Mouse (Mus musculus): ENCODE data around the gene Opcml.

The Opcml gene

DNA sequence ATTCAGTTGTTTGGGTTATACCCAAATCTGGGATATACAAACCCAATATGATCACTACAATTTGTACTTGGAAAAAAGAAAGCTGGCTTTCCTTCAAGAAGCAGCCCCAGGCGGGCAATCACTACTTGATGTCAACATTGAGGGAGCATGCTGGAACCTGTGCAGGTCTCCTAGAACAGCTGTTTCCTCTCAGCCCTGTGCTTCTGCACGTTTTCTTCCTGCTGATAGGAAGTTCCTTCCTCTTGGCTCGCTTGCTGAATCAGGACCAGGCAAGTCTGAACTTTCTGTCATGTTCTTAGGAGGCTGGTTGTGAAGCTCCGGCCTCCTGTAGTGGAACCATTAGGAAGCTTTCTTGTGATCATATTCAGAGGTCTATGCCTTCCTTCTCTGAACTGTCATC, 746.1 kb downstream of the Opcml start:
- no peak for DNase-seq (ENCODE audit: low spot score in 2 of 2)

DNA sequence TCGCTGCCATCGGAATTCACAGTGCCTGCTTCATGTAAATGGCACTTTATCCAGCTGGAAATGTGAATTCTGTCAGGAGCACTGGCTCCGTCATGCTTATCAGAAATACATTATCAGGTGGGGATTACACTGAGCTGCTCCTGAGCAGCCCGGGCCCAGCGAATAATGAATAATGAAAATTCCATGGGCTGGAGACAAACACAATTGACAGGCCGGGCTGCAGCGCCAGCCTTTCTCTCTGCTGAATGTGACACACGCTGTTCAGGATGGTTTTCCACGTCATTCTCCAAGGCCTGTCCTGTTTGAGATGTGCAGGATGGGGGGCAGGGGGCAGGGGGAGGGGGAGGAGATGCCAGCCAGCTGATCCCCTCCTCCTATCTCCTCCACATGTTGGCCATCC, 757.6 kb downstream of the Opcml start:
- DNase-seq (ENCODE audit: low spot score in 2 of 2): no peak

DNA sequence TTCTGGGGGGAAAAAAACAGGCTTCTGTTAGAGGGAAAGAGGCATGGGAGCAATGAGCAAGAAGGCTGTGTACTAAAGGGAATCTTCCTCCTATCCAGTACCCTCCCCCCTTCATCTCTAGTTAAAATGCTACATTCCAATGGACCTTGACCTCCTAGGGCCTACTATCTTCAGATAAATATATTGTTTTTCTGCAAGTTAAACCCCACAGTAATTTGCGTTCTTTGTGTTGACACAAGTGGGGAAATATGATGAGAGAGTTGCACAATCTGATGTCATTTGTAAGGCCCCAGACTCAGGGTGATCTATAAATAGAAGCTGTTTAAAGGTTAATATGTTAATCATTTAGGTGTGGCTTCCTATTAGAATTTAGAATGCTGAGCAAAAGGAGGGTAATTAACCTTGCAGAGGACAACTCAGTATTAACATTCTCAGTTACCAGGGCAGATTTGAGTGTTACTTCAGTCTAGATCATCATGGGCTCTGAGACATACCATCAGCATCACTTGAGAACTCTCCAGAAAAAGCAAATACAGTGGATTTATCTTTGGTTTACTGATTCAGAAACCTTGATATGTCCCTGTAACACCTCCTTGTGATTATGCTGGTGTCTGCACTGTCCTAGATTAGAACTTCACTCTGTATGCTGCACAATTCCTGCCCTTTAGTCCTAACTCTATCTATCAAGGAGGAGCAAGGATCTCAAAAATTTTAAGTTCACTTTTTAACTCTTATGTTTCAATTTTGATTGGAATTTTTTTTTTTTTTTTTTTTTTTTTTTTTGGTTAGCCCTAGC, 762.0 kb downstream of the Opcml start:
- DNase-seq (ENCODE audit: low spot score in 2 of 2): no peak

DNA sequence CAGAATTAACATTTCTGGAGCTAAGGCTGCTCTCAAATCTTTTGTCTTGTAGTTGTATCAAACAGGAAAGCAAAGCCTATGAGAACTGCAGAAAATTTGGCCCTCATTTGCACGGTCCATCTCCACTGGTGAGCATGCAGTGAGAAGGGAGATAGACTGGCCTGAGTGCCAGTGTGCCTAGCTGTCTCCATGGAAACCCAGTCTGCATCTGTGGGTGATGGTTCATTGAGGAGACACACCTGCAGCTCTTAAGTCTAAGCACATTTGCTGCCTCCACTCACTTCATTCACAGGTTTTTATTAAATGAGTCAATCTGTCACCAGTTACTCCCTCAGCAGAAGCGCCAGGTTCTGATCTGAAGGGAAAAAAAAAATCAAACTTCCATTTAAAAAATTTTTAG, 768.1 kb downstream of the Opcml start:
- DNase-seq (ENCODE audit: low spot score in 2 of 2): no peak

DNA sequence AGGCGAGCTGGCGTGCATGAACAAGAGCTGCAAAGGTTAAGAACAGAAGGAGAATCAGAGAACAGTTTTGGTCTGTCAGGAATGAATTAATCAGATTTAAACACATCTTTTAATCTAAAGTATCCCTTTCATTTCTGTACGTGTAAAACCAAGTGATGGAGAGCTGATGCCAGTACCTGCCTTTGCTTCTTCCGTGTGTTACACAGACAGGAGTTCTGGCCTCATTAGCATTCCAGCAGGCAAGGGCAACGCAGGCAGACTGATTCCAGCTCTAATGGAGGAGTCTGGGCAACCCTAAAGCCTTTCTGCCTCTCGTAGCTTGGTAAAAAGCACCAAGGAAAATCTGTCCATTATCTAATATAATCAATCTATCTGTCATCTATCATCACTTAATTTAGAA, 771.2 kb downstream of the Opcml start:
- DNase-seq (ENCODE audit: low spot score in 2 of 2): no peak

DNA sequence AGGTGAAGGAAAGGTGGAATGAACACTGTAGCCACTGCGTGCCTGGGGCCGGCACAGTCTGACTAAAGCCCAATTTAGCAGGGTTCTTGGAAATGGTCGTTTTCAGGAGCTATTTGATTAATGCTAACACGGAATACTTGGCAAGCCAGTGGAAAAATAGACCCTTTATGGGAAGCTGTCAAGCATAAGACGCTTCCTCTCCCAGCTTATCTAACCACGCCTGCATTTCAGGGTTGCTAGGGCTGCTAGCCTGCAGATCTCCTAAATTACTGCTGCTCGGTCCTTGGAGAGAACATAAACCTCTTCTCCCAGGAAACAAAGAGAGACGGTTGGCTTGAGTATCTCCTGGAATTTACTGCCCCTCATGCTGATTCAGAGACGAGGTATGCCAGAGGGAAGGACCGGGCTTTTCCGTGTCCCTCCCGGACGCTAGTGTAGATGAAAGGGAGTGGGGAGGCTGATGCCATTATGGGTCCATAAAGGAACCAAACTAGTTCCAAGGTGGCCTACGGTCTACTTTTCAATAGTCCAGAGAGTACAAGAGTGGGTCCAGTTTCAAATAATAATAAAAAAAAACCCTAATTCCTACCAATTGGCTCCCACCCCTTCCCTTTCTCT, 772.6 kb downstream of the Opcml start:
- no peak for DNase-seq (ENCODE audit: low spot score in 2 of 2)

DNA sequence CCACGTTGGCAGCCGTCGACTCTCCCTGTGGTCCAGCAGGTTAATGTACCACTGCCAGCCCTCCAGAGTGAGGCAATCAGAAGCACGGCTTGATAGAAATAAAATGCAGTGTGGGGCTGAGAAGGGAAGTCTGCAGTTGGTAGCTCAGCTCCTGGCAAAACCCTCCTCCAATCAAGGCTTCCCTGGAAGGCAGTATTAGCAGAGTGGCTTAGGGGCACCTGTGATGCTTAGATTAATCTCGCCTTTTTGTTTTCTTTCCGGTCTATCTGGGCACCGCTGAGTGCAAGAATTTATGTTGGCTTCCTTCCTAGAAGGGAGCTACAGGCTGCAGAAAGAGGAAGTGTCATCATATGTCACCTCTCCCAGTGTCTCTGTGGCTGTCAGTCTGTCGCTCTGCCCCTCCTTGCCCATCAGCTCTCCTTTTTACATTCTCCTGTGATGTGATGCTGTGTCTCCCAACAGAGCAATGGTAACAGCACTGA, 778.5 kb downstream of the Opcml start:
- no peak for DNase-seq (ENCODE audit: low spot score in 2 of 2)

DNA sequence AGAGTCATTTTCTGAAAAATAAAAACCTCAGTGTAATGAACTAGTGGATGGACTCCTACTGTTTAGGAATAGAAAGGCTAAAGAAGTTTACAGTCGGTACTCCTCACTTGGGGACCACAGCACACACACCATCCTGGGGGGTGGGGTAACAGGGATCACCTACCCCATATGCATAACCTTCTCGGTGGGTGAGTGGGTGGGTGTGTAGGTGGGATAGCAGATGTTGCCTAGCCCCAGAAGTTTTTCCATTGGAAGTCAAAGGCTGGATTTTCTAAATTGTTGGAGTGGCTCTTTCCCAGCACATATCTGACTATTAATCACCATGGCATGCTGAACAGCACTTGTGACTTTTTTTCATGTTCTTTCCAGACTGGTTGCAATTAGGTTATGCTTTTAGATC, 779.2 kb downstream of the Opcml start:
- DNase-seq (ENCODE audit: low spot score in 2 of 2): no peak

DNA sequence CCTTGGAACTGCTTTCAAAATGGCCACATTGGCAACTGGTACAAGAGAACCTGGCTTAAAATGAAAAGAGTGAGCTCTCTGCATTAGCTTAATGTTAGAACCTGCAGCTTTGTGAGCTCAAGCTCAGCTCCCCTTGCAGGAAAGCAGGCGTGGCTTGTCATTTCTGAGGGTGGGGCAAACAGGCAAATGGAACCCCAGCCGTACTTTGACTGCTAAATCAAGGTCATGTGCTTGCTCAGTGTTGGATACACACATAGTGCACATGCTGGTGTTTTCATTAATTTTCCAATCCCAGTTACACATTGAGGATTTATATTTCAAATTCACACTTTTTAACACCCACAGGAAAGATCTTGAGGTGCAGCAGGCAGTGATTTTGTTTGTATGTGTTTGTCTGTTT, 781.1 kb downstream of the Opcml start:
- no peak for DNase-seq (ENCODE audit: low spot score in 2 of 2)

DNA sequence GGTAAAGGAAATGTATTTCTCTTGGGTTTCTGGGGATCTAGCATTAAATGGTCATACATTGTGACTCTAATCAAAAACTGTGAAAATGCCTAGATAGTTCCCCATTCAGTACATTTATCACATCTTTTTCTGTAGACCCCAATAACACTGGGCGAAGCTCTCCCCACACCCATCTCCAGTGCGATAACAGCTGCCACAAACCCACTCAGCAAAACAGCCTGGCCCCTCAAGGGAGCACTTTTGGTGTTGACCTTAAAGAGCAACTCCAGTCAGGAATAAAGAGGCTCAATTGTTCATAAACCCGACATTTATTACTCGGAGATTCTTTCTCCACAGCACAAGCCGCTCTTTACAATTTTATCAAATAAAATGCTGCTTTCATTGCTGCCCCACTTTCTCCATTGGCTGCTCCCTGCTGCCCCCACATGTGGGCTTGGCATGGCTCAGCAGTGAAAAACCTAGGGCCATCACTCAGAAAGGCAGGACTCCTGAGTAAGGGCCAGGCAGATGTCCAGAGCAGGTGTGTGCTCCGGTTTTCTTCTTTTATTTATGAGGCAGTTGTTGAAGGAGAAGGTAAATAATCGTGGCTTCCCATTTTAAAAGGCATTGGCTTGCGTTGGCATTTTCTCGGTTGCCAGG, 781.7 kb downstream of the Opcml start:
- no peak for DNase-seq (ENCODE audit: low spot score in 2 of 2)

DNA sequence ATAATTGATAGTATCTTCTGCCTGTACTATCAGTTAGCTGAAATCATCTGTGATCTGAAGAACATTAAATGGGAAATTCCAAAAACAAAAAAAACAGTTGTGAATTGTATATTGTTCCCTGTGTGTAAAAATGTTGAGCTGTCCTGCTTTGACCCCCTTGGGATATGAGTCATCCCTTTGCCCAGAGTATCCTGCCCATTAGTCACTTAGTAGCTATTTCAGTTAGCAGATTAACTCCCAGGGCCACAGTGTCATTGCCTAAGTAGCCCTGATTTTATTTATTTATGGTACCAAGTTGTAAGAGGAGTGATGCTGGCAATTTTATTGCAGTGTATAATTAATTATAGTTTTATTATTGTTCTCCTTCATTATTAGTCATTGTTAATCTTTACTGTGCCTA, 788.2 kb downstream of the Opcml start:
- DNase-seq (ENCODE audit: low spot score in 2 of 2): no peak

DNA sequence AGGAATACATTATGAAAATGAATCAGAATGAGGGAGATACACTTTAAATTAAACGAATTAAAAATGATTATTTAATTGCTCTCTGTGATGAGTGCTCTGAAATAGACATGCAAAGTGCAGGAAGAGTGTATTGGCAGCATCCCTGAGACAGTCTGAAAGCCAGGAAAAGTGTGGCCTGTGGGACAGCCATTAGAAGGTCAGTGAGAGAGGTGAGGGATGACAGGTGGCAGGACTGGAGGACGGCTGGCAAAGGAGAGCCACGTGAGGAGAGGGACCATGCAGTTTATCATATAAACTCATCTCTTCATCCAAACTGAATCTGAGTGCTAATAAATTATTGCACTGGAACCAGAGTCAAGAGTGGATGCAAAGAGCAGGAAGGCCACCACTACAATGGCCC, 796.7 kb downstream of the Opcml start:
- DNase-seq (ENCODE audit: low spot score in 2 of 2): no peak

DNA sequence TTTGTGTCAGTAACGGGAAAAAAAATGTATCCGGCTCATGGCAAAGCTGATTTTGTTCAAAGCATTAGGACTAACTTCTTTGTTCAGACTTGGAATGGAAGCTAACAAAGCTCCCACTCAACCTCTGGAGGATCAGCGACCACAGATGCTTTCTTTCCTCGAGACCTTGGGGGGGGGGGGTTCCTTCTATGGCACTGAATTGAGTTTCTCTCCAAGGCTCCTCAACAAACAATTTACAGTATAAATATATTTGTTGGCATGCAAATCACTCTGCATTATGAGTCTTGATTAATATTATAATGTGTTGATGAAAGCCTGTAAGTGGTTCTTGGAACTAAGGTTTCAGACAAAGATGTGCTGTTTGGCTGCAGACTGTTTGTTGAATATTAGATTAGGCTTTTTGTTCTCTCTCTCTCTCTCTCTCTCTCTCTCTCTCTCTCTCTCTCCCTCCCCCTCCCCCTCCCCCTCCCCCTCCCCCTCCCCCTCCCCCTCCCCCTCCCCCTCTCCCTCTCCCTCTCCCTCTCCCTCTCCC, 797.3 kb downstream of the Opcml start:
- DNase-seq (ENCODE audit: low spot score in 2 of 2): no peak

DNA sequence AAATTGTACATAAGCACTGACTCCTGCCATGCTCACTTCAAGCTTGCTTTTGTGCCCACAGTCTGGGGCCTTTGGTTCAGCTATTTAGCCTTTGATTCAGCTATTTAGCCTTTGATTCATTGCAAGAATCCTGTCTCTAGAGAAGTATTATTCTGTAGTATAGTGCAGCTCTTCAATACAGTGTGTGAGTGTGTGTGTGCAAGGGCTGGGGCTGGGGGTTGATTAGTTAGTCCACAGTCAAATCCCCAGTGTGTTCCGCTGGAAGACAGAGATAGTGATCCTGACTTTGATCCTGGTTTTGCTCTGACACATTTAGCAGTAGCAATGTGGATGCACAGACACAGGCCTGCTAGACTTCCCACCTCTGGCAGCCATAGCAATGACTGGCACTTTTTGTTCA, 797.9 kb downstream of the Opcml start:
- DNase-seq (ENCODE audit: low spot score in 2 of 2): no peak

DNA sequence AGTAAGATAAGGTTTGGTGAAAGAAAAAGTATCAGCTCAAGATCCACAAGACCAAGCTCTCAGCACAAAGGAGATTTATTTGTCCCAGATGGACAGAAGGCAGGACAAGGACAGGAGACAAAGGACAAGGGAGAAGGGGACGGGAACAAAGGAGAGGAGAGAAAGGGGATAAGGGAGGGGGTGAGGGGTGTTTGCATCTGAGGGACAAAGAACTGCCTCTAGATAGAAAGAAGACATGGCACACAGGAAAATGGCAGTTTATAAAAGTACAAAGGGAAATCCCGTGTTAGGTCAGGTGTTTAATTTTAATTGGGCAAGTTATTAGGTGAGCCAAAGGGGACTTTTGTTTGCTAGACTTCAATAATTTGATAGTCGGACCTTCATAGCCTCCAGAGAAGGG, 801.6 kb downstream of the Opcml start:
- no peak for DNase-seq (ENCODE audit: low spot score in 2 of 2)

DNA sequence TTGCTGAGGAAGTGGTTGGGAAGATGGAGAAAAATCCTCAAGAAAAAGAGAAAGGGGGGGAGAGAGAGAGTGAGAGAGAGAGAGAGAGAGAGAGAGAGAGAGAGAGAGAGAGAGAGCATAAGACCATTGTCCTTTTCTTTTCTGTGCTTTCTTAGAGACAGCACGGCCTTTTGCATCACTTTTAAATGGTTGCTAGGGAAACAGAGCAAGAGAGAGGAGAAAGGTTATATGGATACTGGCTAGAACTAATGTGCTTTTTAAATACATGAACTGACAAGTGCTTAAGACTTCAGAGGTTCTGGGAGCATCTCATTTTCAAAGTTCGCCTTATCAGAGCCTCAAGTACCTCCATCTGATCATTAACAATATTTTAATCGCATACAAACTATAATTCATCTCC, 804.5 kb downstream of the Opcml start:
- DNase-seq (ENCODE audit: low spot score in 2 of 2): no peak

DNA sequence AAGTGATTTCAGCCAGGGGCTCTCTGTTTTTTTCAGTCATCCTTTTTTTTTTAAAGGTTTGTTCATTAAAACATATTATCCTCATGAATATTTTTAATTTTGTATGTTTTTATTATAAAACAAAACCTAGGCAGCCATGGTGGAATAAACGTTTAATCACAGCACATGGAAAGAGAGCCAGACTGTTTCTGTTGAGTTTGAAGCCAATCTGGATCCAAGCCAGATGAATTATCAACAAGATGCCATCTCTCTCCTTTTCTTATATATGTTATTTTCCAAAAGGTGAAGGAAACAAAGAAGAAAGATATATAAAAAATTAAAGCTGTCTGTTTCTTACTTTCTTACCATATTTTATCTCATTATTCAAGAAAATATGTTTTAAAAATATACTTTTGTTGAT, 815.0 kb downstream of the Opcml start:
- no peak for DNase-seq (ENCODE audit: low spot score in 2 of 2)

DNA sequence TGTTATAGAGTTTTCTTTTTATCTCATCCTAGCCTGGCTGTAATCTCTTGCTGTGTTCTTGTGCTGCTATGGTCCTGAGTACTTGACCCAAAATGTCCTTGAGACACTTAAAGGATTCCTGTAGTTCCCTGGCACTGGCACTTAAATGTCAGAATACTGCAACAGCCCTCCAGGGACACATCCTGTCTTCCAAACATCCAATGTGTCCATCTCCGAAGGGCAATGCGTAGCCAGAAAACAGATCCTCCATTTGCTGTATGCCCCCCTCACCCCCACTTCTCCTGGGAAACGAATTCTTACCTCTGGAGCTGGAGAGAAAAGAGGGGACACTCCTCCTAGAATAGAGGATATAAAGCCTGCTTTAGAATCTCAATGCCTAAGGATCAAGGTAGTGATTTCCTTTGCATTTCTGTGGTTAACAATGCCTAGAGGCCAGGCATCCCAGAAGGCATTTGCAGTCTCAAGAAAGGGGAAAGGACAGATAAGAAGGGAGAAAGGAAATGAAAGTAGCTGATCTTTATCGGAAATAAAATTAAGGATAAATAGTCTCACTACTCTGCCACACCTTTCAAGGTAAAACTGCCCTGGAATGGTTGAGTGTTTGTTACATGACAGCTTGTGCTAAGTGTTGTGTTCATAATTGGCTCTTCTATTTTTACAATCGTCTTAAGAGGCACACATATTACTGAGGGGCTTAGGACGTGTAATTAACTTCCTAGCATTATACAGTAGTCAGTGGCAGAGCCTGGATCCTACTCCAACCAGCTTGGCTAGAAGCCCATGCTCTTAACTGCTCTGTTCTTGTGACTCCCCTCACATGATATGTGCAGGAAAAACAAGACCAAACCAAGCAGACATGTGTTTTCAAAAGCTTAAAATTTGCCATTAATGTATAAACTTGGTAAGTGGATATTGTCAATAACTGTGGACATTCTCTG, 823.4 kb downstream of the Opcml start:
- no peak for DNase-seq (ENCODE audit: low spot score in 2 of 2)

DNA sequence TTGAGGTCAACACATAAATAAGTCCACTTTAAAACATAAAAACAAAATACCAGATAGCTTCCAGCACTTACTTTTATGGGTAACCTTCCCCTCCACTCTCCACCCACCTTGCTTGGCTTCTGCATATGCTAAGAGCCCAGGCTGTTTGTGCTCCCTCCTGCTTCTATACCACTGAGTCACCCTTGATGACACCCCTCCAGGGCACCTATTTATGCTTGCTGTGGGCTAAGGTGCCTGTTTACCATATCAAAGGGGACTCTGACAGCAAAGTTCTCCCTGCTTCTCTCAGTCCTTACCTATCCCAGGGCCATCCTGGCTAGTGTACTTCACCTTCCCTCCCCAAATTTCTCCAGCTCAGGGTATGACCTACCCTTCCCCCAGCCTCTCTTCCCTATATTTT, 824.9 kb downstream of the Opcml start:
- DNase-seq (ENCODE audit: low spot score in 2 of 2): no peak

DNA sequence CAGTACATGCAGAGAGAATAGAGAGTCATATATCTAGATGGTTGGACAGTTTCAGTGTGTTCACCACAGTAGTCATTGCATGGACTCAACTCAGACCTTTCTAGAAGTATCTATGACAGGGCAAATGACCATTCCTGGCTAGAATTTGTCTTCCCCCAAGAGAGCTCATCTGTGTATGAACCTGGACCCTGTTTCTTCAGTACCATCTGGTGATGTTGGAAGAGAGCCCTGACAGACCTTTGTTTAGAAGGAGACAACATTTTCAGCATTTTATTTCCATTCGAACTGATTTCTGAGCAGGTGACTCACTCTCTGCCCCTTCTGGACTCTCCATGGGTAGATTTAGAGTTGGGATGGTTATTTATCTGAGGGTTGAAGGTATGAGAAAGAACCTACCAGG, 827.1 kb downstream of the Opcml start:
- no peak for DNase-seq (ENCODE audit: low spot score in 2 of 2)

DNA sequence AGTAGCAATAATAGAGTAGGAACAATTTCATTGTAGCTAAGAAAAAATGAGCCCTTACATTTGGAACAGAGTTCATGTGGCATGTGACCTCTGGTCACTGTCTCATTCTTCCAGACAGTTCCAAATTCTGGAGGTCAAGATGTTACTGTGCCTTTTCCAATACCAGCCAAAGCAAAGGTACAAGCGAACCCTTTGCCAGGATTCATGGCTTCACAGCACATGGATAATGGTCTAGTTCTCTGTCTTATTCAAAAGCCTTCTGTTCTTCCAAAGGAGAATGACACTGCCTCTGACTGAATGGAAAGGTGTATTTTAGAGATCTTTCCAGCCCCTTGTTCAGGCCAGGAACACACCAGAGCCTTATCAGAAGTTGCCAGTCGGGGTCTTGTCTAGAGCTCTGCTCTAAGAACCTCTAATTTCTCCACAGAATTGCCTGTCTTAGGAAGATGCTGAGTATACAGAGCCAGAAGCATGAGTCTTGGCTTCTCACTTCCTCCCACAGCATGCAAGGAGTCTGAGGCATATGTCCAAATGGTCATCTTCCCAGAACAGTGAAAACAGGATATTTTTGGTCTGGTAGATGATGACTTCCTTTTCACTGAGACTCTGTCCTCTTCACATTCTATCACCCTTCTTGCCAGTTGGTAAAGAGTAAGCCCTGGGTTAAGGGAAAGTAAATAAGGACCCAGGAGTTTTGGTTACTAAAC, 827.8 kb downstream of the Opcml start:
- no peak for DNase-seq (ENCODE audit: low spot score in 2 of 2)

All from urinary bladder, postnatal 4 days (tissue).